Mouse (Mus musculus): Measurements from ENCODE around the gene Oxtr. TPM values are rescaled to one million over a fixed set of nuclear protein-coding genes. Genes with fewer than 3 reads are reported as not detected.

Gene Oxtr
- polyA plus RNA-seq, 1 experiment from 2014 or later, result 2.3 TPM

DNA sequence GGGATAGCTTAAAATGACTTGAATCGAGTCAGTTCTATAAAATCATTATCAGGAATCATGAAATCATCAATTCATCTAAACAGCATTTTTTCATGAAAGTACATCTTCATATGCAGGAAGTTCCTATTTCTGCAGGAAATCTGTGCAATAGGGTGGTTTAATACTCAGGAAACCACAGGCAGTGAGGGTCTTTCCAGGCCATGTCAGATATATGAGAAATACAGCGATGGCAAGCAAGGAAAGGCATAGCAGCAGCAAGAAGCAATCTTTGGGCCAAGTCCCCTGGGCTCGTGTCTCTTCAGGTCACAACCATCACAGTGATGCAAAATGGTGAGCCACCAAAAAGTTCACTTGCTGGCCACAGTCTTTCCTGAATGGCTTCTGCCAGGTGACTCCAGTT lies 44.1 kb downstream of the Oxtr start:
- ChIA-PET CTCF (no interaction called here), POLR2A (no interaction called here)
- no peak for TF ChIP-seq CTCF (IDR thresholded peaks at IDR 0.05)
- ATAC-seq (no peak), DNase-seq (ENCODE audit: low read depth, low spot score) (no peak)
- peaks cover 27% of the 10 kb centered on the region for H3K27me3 ChIP-seq
- in situ Hi-C loops (cut with MboI; ENCODE audit: low pct_unique_long_range_greater_than_20kb), result no loop called here

DNA sequence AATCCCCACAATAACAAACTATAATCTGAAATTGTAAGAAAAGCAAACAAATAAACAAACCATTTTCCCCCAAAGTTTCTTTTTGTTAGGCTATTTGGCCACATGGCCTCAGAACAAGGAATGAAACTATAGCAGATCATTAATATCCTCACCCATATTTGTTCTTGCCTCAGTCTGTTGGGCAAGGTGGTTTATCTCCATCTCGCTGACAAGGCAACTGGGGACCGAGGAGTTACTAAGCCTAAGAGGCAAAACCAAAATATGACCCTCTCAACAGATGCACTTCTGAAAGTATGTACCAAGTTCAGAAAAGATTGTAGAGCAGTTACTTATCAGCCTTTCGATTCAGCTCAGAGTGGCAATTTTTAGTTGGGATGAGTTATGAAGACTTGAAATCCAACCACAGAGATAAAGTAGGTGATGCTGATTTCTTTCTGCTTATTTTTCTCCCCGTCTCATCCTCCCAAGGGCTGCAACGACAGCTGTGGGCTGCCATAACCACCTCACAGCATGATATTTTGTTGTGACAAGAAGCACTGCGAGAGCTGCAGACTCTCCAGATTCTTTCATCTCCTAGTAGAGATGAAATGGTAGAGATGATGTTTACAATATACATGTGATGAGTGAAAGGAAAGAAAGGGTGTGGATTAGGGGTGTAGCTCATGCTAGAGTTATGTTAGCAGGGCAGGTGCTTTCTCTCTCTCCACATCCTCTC lies 63.6 kb downstream of the Oxtr start:
- ATAC-seq (no peak), DNase-seq (ENCODE audit: low read depth, low spot score) (no peak)

DNA sequence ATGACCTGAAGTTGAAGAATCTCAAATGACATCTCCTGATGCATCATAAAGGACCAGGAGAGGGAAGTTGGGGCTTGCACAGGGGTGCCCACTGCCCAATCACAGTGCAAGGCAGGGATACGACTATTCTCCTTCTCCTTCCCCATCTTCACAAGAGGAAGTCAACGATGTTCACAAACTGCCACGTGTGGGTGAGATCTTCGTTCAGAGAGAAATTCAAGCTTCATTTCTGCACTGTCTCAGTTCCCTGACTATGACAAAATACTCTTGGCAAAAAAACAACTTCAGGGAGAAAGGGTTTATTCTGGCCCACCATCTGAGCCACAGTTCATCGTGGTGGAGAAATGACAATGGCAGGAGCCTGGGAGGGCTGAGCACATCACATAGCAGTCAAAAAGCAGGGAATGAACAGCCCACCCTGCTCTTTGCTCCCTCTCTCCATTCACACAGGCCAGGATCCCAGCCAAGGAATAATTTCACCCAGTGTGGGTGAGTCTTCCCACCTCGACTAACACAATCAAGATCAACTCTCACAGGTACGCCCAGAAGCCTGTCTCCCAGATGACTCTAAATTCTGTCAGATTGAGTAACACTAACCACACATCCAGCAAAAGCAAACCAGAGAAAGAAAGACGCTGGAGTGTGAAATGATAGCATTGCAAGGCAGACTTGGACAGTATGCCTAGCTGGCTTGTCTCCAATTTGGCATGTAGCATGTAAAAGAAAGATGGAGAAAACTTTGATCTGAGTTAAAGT lies 65.8 kb downstream of the Oxtr start:
- no peak for ATAC-seq
- peaks cover 5% of the 10 kb centered on the region for H3K27me3 ChIP-seq
- DNase-seq (ENCODE audit: low read depth, low spot score), result no peak
- POLR2A ChIA-PET, result no interaction called here
- in situ Hi-C loops (cut with MboI; ENCODE audit: low pct_unique_long_range_greater_than_20kb), result no loop called here
- CTCF ChIA-PET, result interaction anchor here (1.2 kb wide), 1 partner anchor 16 kb away, joined by 4 read pairs; no protein-coding TSS in a partner anchor
- TF ChIP-seq CTCF (IDR thresholded peaks at IDR 0.05), result no peak

More for the DNA sequence above, 63.6 kb downstream of the Oxtr start:
- no peaks in the 10 kb centered on the region for H3K27me3 ChIP-seq
- in situ Hi-C loops (cut with MboI; ENCODE audit: low pct_unique_long_range_greater_than_20kb), result no loop called here
- TF ChIP-seq CTCF (IDR thresholded peaks at IDR 0.05), result no peak
- CTCF ChIA-PET, result no interaction called here
- POLR2A ChIA-PET, result no interaction called here

Other genes starting within 250 kb of the Oxtr start
- 16.4 TPM for gene Lmcd1, start 216.2 kb downstream of the Oxtr start, polyA plus RNA-seq (2021)
- not detected for gene Ssu2, start 101.9 kb downstream of the Oxtr start, polyA plus RNA-seq (2021)
- gene Cav3, start 30.4 kb downstream of the Oxtr start, polyA plus RNA-seq (2021), result not detected
- 17.0 TPM for gene Rad18, start 206.7 kb upstream of the Oxtr start, polyA plus RNA-seq (2021)